Mouse (Mus musculus) gastrocnemius, postnatal 14 days (tissue): ENCODE results near the gene Aqp3. TPM values are rescaled to one million over a fixed set of nuclear protein-coding genes. Genes with fewer than 3 reads are reported as not detected.

Experiments
- total RNA-seq, 2 experiments: library from RNA; stranded (reverse); gene quantifications; 2 replicates each; pipeline ENCODE4 v1.2.3; 2021

Aqp3 gene
- total RNA-seq, 2 experiments from 2014 or later: not detected

Other genes with a start within 250 kb of the Aqp3 start
- gene B4galt1, start 244.2 kb downstream of the Aqp3 start, total RNA-seq: 10 to 100 TPM; 36.3 to 38.8 TPM
- gene Spink4, start 178.1 kb downstream of the Aqp3 start, total RNA-seq: not detected
- gene Bag1, start 149.9 kb downstream of the Aqp3 start, total RNA-seq: 100 to 1,000 TPM; 147 to 150 TPM
- 10 to 100 TPM; 26.7 to 27.9 TPM for gene Chmp5, start 149.8 kb downstream of the Aqp3 start, total RNA-seq
- gene Nfx1, start 127.3 kb downstream of the Aqp3 start, total RNA-seq: 10 to 100 TPM; 18.3 to 18.9 TPM
- 10 to 100 TPM; 11.4 to 14.5 TPM for gene Aqp7, start 50.0 kb downstream of the Aqp3 start, total RNA-seq
- gene Nol6, start 26.3 kb upstream of the Aqp3 start, total RNA-seq: 10 to 100 TPM; 15.3 to 16.6 TPM
- gene Ube2r2, start 37.6 kb upstream of the Aqp3 start, total RNA-seq: 10 to 100 TPM; 77.4 to 84.4 TPM
- 10 to 100 TPM; 98.2 to 99.2 TPM for gene Ubap2, start 177.0 kb upstream of the Aqp3 start, total RNA-seq
- 10 to 100 TPM; 26.7 to 27.8 TPM for gene Dcaf12, start 216.7 kb upstream of the Aqp3 start, total RNA-seq